ENCODE assay signal across 23 mouse cellular contexts in the genomic region with DNA sequence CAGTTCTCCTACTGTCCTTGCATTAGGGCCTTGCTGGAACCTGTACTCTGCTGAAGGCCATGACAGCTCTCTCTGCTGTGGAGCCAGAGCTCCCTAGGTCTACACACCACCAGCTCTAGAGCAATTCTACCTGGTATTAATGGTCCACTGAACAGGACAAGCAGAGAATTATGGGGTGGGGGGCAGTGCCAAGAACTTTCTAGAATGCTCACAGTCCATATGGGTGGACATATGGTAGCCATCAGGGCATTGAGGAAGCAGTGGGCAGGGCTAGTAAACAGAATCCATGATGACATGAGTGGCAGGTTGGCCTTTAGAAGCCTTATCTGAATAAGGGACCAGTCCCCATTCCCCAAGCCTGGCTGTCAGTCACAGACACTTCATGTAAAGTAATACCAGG.
DNase-seq lines count a peak whose midpoint lies in the region; ATAC-seq lines count a peak whose summit lies in the region.
"Had no signal": no experiment of that assay in that cellular context is flagged by ENCODE, and none has a peak within 500 bp of the region (broad histone marks: within the 10 kb centered on the region; RNA-seq: fewer than 3 reads in every experiment).

No protein-coding gene starts in this region.

- no peak for ATAC-seq in forebrain, embryonic 11.5 days (replicated peaks; ENCODE audit: low FRiP score)
- ATAC-seq: activated CD4-positive, CD25-positive, alpha-beta regulatory T cell, adult 4 months; forebrain, embryonic 13.5 days; forebrain, embryonic 16.5 days; intestine, postnatal 0 days had no signal

- no peak overlapping the region for H3K4me3 ChIP-seq in forebrain, embryonic 11.5 days (ENCODE audit: low read depth, low read length)
- H3K4me3 ChIP-seq: embryonic facial prominence, embryonic 10.5 days; embryonic facial prominence, embryonic 13.5 days; erythroblast, embryonic 14.5 days; forebrain, embryonic 13.5 days; heart, adult 2 months; hindbrain, embryonic 12.5 days; hindbrain, embryonic 15.5 days had no signal

- no peaks in the 10 kb centered on the region for H3K27me3 ChIP-seq in forebrain, embryonic 11.5 days (ENCODE audit: control insufficient read depth, insufficient read depth, low read length)
- H3K27me3 ChIP-seq: embryonic facial prominence, embryonic 13.5 days; hindbrain, embryonic 12.5 days; hindbrain, embryonic 15.5 days had no signal

- no peak overlapping the region for H3K9ac ChIP-seq in forebrain, embryonic 11.5 days (ENCODE audit: low read length)
- H3K9ac ChIP-seq: embryonic facial prominence, embryonic 13.5 days; forebrain, embryonic 13.5 days; hindbrain, embryonic 12.5 days; hindbrain, embryonic 15.5 days had no signal

- no peaks in the 10 kb centered on the region for H3K9me3 ChIP-seq in forebrain, embryonic 11.5 days (ENCODE audit: control insufficient read depth, low read length)
- H3K9me3 ChIP-seq: embryonic facial prominence, embryonic 10.5 days; embryonic facial prominence, embryonic 13.5 days; forebrain, embryonic 13.5 days; hindbrain, embryonic 12.5 days; hindbrain, embryonic 15.5 days had no signal

- DNase-seq in cerebellum, adult 8-10 months: peak; percentile 40
- no peak for DNase-seq in cerebellum, postnatal 4 days (ENCODE audit: low spot score in 2 of 2)
- peak; percentile 77 for DNase-seq in cerebellum, adult 9-11 months
- peak; percentile 54 to 60 for DNase-seq in cerebellum, postnatal 36 days
- no peak for DNase-seq in forebrain, embryonic 11.5 days (ENCODE audit: low spot score)
- no peak for DNase-seq in thymus, postnatal 4 days
- DNase-seq: adrenal gland, adult 8-10 months; adrenal gland, postnatal 25 days; embryo, embryonic 11 days; gastrocnemius, postnatal 10 days; gastrocnemius, postnatal 36 days; heart, adult 2 months; kidney, adult 2 months had no signal

- no peak overlapping the region for H3K4me2 ChIP-seq in forebrain, embryonic 11.5 days (ENCODE audit: low read depth, low read length, severe bottlenecking)
- H3K4me2 ChIP-seq: embryonic facial prominence, embryonic 13.5 days; forebrain, embryonic 13.5 days; heart, embryonic 11.5 days; hindbrain, embryonic 12.5 days; hindbrain, embryonic 15.5 days had no signal

- peaks cover 6% of the 10 kb centered on the region; the same call in 1 of the 2 replicates for H3K4me1 ChIP-seq in forebrain, embryonic 11.5 days (replicated peaks; ENCODE audit: control insufficient read depth, insufficient read depth, low read length)

- no peak overlapping the region for H3K27ac ChIP-seq in forebrain, embryonic 11.5 days (ENCODE audit: low read depth, low read length)
- H3K27ac ChIP-seq: embryonic facial prominence, embryonic 10.5 days; embryonic facial prominence, embryonic 13.5 days; forebrain, embryonic 13.5 days; heart, adult 2 months; hindbrain, embryonic 12.5 days; hindbrain, embryonic 15.5 days had no signal

- no peaks in the 10 kb centered on the region for H3K36me3 ChIP-seq in forebrain, embryonic 11.5 days (ENCODE audit: control insufficient read depth, insufficient read depth, low read length)
- H3K36me3 ChIP-seq: embryonic facial prominence, embryonic 10.5 days; embryonic facial prominence, embryonic 13.5 days; hindbrain, embryonic 12.5 days; hindbrain, embryonic 15.5 days had no signal

Comparison
In these comparisons a context has a peak if more than half of its experiments do, and no peak if none do; other contexts are left out.
1. DNase-seq: peak in cerebellum, adult 8-10 months (single experiment), cerebellum, adult 9-11 months (single experiment) and cerebellum, postnatal 36 days (2 of 2); none in cerebellum, postnatal 4 days (0 of 2), forebrain, embryonic 11.5 days (single experiment) and thymus, postnatal 4 days (single experiment).